Mouse (Mus musculus) heart, embryonic 11.5 days (tissue): Measurements from ENCODE around the gene 1110004F10Rik. TPM values are rescaled to one million over a fixed set of nuclear protein-coding genes. Genes with fewer than 3 reads are reported as not detected.

Experiments
- ATAC-seq: fragments of 200-750 bp; cut with Nextera tagmentation; replicated peaks from 2 replicates; pipeline ENCODE4 v1.8.0; 2017; ENCODE audit warnings: moderate library complexity; ENCODE audit not compliant: insufficient number of reproducible peaks, low FRiP score, low TSS enrichment
- H3K27ac ChIP-seq: fragments of 300-500 bp; sonication (generic); 2 replicates; pipeline ENCODE4 v1.5.1; 2014; ENCODE audit warnings: mild to moderate bottlenecking, low read depth, low read length
- H3K27me3 ChIP-seq: fragments of 300-500 bp; sonication (generic); 2 replicates; pipeline ENCODE4 v1.6.1; 2014; ENCODE audit warnings: mild to moderate bottlenecking, low read length, mixed read lengths; ENCODE audit not compliant: control insufficient read depth, insufficient read depth
- H3K36me3 ChIP-seq: fragments of 300-500 bp; sonication (generic); 2 replicates; pipeline ENCODE4 v1.6.1; 2014; ENCODE audit warnings: mild to moderate bottlenecking, low read length, moderate library complexity, mixed read lengths; ENCODE audit not compliant: control insufficient read depth, insufficient read depth
- H3K4me1 ChIP-seq: fragments of 300-500 bp; sonication (generic); 2 replicates; pipeline ENCODE4 v1.6.1; 2014; ENCODE audit warnings: low read length; ENCODE audit not compliant: control insufficient read depth, insufficient read depth
- H3K4me2 ChIP-seq: fragments of 300-500 bp; sonication (generic); 2 replicates; pipeline ENCODE4 v1.6.1; 2014; ENCODE audit warnings: mild to moderate bottlenecking, moderate library complexity
- H3K4me3 ChIP-seq: fragments of 300-500 bp; sonication (generic); 2 replicates; pipeline ENCODE4 v1.5.1; 2014; ENCODE audit warnings: low read depth, low read length
- H3K9ac ChIP-seq: fragments of 300-500 bp; sonication (generic); 2 replicates; pipeline ENCODE4 v1.6.1; 2014; ENCODE audit warnings: mild to moderate bottlenecking, low read depth, low read length, moderate library complexity
- H3K9me3 ChIP-seq: fragments of 300-500 bp; sonication (generic); replicated peaks from 2 replicates; pipeline ENCODE4 v1.6.1; 2016; ENCODE audit warnings: low read length; ENCODE audit not compliant: control insufficient read depth
- WGBS: fragments of 180-500 bp; shearing (Covaris S2); extraction: QIAGEN DNeasy Blood & Tissue Kit; methylation state at CpG from one replicate; pipeline ENCODE4 v1.1.7; 2014; ENCODE audit not compliant: insufficient replicate concordance; 5-methylcytosine and 5-hydroxymethylcytosine counted together
- polyA plus RNA-seq: library from polyadenylated mRNA; unstranded; fragments of >200 nt; fragmentation: Nextera tagmentation; extraction: Ambion mirVana; gene quantifications from 2 replicates; pipeline ENCODE4 v1.2.1, GENCODE M21; 2014

1110004F10Rik gene
- polyA plus RNA-seq, 1 experiment from 2014 or later = 191 TPM

DNA sequence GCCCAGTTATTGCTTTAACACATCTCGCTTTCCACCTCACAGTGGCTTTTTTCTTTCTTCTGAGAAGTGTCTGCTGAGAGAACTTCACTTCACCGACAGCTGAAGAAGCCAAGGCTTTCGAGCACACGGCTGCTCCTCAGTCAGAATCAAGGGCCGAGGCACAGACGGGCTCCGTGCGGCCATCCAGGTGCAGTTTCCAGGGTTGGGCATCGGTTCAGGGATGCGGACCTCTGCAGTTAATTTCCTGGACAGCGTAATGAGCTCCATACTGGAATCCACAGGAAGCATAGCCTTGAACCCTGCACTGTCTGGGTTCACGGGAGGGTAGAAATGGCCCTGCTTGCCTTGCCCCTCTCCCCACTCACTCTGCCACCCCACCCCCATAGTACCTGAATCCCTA, 84.9 kb downstream of the 1110004F10Rik start:
- Histone ChIP-seq H3K4me3 (no peak overlapping the region), H3K4me1 (no peaks in the 10 kb centered on the region), H3K9ac (no peak overlapping the region), H3K4me2 (no peak overlapping the region), H3K36me3 (peaks cover 4% of the 10 kb centered on the region; the same call in 1 of the 2 replicates), H3K27ac (no peak overlapping the region), H3K9me3 (peaks cover 2% of the 10 kb centered on the region; the same call in 1 of the 2 replicates), H3K27me3 (no peaks in the 10 kb centered on the region)
- 83% methylated on average over 12 of the region's 12 CpGs for WGBS
- no peak for ATAC-seq

DNA sequence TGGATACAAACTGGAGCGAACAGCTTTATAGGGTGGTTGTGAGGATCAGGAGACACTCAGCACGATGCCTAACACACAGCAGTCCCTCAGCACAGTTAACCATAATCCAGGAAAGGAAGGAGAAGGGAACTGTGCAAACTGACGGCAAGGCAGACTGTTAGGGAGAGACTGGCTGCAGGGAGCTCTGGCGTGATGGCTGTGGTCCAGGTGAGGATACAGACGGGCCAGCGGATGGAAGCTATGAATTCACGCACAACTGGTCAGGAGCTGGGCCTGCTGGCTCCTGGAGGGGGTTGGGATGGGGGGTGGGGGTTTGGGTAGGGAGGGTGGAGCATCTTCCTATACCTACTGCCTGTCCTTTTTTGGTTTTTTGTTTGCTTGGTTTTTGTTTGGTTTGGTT, 86.5 kb downstream of the 1110004F10Rik start:
- H3K9ac ChIP-seq = no peak overlapping the region
- no peak overlapping the region for H3K4me2 ChIP-seq
- H3K4me3 ChIP-seq = no peak overlapping the region
- peaks cover 4% of the 10 kb centered on the region; the same call in 1 of the 2 replicates for H3K36me3 ChIP-seq
- no peaks in the 10 kb centered on the region for H3K9me3 ChIP-seq
- H3K4me1 ChIP-seq = no peaks in the 10 kb centered on the region
- 75% methylated on average over 7 of the region's 7 CpGs for WGBS
- H3K27ac ChIP-seq = no peak overlapping the region
- ATAC-seq = no peak
- no peaks in the 10 kb centered on the region for H3K27me3 ChIP-seq

DNA sequence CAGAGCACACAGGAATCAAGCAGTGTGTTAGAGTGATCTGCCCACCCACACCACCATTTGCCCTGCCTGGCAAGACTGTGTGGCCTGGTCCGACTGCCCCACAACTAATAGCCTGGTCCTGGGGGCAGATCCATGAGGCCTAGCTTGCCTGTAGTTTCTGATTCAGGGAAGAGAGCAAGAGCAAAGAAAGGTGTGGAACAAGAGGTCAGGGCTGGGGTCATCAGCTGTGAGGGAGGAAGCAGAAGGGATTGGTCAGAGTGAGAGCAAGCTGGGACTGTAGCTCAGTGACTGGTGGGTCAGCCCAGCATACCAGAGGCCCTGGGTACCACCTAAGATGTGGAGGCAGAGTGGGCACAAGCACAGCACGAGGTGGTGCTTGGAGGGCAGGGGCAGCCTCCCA, 87.9 kb downstream of the 1110004F10Rik start:
- Histone ChIP-seq H3K9me3 (no peaks in the 10 kb centered on the region), H3K36me3 (peaks cover 4% of the 10 kb centered on the region; the same call in 1 of the 2 replicates), H3K4me3 (no peak overlapping the region), H3K27ac (no peak overlapping the region), H3K4me2 (no peak overlapping the region), H3K9ac (no peak overlapping the region), H3K27me3 (no peaks in the 10 kb centered on the region), H3K4me1 (0 out of 2 replicates have a peak, but pooled peaks cover 5% of the 10 kb centered on the region)
- ATAC-seq = peak; percentile 27; the same call in 1 of the 2 replicates
- 79% methylated on average over 2 of the region's 2 CpGs for WGBS

DNA sequence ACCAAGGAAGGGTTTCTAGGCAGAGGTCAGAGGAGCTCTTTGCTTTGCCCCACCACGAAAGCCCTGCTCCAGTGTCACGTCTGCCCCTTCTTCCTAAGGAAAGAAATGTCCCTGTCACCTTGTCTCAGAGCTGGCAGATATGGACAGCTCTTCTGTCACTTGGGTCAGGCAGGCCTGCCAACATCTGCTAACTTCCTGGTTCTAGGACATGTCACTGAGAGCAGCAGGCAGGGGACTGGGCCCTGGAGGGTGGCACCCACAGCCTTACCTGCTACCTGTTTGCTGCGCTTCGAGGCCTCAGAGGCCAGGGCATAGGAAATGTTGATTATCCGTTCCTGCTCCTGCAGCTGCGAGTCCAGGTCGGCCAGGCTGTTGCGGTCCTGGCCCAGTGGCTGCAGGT, 89.1 kb downstream of the 1110004F10Rik start:
- 0 out of 2 replicates have a peak, but pooled peaks cover 9% of the 10 kb centered on the region for H3K4me1 ChIP-seq

DNA sequence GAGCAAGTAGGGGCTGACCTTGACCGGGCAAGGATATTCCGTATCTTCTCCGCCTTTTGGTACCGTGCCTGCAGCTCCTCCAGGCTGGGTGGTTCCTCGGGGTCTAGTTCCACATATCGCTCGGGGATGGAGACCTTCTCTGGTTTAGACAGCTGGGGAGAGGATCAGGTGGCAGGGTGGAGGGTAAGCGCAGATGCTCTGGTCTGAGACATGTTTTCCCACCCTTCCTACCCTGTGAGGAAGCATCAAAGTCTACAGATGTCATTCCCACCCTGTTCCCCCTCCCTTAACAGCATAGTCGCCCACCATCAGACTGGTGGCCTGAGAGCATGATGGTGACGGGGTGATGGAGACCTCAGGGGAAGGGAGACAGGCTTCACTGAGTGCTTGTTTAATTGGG, 90.2 kb downstream of the 1110004F10Rik start:
- WGBS = 87% methylated on average over 10 of the region's 10 CpGs
- Histone ChIP-seq H3K4me2 (no peak overlapping the region), H3K36me3 (peaks cover 4% of the 10 kb centered on the region; the same call in 1 of the 2 replicates), H3K27ac (no peak overlapping the region), H3K4me3 (no peak overlapping the region), H3K9me3 (no peaks in the 10 kb centered on the region), H3K4me1 (0 out of 2 replicates have a peak, but pooled peaks cover 9% of the 10 kb centered on the region), H3K9ac (no peak overlapping the region), H3K27me3 (no peaks in the 10 kb centered on the region)
- no peak for ATAC-seq

More for the DNA sequence above, 89.1 kb downstream of the 1110004F10Rik start:
- no peak overlapping the region for H3K27ac ChIP-seq
- H3K9ac ChIP-seq = no peak overlapping the region
- no peak overlapping the region for H3K4me2 ChIP-seq
- peaks cover 4% of the 10 kb centered on the region; the same call in 1 of the 2 replicates for H3K36me3 ChIP-seq
- ATAC-seq = no peak
- no peak overlapping the region for H3K4me3 ChIP-seq
- H3K27me3 ChIP-seq = no peaks in the 10 kb centered on the region
- H3K9me3 ChIP-seq = no peaks in the 10 kb centered on the region
- 75% methylated on average over 8 of the region's 8 CpGs for WGBS

DNA sequence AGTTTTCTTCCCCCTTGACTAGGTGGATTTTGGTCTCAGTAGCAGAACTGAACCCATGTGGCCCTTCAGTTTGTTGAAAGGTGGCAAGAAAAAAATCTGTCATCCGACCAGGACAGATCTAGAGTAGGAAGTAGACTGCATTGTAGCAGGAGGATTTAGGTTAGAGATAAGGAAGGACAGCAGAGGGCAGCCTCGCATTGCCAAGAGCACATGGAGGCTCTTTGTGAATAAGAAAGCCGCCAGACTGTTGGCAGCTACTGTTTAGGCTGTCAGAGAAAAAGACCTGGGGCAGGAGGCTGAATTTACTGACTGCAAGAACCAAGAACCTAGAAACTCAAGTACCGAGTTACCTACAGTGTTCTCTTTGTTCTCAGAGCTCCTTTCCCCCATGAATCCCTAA, 92.2 kb downstream of the 1110004F10Rik start:
- 12% methylated on average over 4 of the region's 4 CpGs for WGBS
- Histone ChIP-seq H3K27me3 (no peaks in the 10 kb centered on the region), H3K27ac (0 out of 2 replicates have a peak overlapping the region, but pooled peaks have one; percentile 41), H3K4me1 (0 out of 2 replicates have a peak, but pooled peaks cover 9% of the 10 kb centered on the region), H3K9me3 (no peaks in the 10 kb centered on the region), H3K36me3 (peaks cover 7% of the 10 kb centered on the region), H3K9ac (no peak overlapping the region), H3K4me3 (no peak overlapping the region), H3K4me2 (no peak overlapping the region)
- ATAC-seq = no peak

DNA sequence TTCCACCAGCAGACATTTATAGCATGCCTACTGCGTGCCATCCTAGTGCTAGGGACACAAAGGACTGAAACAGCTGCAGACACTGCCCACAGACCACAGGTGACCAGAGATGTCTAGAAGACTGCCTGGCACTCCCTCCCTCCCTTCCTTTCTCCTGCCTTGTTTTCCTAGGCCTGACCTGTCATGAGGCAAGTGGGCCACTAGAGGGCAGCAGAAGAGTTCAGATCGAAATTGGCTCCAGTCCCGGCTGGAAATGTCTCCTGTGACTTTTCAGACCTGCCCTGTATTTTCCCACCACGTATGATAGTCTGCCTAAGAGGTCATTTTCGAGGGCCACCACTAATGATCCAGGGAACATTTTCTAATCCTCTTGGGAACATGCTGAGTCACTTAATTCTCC, 92.9 kb downstream of the 1110004F10Rik start:
- no peaks in the 10 kb centered on the region for H3K9me3 ChIP-seq
- no peak overlapping the region for H3K4me2 ChIP-seq
- H3K36me3 ChIP-seq = peaks cover 7% of the 10 kb centered on the region; the same call in 1 of the 2 replicates
- no peak overlapping the region for H3K4me3 ChIP-seq
- 0 out of 2 replicates have a peak, but pooled peaks cover 9% of the 10 kb centered on the region for H3K4me1 ChIP-seq
- no peak overlapping the region for H3K27ac ChIP-seq
- no peak for ATAC-seq
- no peaks in the 10 kb centered on the region for H3K27me3 ChIP-seq
- H3K9ac ChIP-seq = no peak overlapping the region
- 7% methylated on average over 5 of the region's 5 CpGs for WGBS

DNA sequence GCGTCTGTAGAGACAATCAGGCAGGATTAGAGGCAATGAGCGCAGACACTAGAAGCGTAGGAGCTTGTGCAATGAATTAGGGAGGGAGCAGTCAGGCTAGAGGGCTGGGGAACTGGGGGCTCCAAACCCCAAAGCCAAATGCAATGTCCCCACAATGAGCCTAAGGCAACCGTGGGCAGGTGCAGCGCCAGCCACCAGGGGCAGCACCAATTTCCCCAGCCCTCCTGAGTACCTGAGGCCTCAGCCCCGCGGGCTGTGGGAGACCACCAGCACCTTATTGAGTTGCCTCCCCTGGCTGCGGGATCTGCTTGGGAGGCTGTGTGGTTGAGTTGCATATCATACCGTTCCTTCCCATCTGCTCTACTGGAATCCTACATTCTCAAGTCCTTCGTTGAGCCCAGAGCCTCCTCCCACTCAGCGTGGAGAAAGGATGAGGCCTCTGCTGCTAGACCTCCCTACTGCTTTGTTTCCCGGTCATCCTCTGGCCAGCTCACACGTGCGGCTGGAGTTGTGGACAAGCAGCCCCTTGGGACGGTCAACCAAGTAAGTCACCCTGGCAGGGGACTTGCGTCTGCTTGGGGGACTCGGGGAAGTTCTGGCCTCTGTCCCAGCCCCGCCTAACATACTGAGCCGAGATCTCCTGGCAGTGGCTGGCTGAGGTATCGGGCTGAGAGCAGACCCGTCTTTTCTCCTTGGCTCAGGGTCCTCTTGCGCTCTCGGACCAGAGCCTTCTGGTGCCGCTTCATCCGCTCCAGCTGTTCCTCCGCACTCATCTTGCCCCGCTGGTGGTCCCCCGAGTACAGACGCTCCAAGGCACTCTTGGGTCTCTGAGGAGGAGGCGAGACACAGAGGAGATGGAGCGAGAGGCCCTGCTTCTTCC, 95.5 kb downstream of the 1110004F10Rik start:
- Histone ChIP-seq H3K4me1 (0 out of 2 replicates have a peak, but pooled peaks cover 9% of the 10 kb centered on the region), H3K27ac (no peak overlapping the region), H3K9ac (no peak overlapping the region), H3K27me3 (no peaks in the 10 kb centered on the region), H3K4me2 (no peak overlapping the region), H3K4me3 (no peak overlapping the region), H3K9me3 (no peaks in the 10 kb centered on the region), H3K36me3 (peaks cover 11% of the 10 kb centered on the region; the same call in 1 of the 2 replicates)
- 76% methylated on average over 31 of the region's 31 CpGs for WGBS
- no peak for ATAC-seq
